Mouse (Mus musculus) cerebellum, adult 18-20 months (tissue): ENCODE measurements around the gene Nfkbie.

Source experiments
- DNase-seq, 2 experiments: peaks; one replicate each; pipeline ENCODE4 v3.0.0; 2021

Gene Nfkbie

DNA sequence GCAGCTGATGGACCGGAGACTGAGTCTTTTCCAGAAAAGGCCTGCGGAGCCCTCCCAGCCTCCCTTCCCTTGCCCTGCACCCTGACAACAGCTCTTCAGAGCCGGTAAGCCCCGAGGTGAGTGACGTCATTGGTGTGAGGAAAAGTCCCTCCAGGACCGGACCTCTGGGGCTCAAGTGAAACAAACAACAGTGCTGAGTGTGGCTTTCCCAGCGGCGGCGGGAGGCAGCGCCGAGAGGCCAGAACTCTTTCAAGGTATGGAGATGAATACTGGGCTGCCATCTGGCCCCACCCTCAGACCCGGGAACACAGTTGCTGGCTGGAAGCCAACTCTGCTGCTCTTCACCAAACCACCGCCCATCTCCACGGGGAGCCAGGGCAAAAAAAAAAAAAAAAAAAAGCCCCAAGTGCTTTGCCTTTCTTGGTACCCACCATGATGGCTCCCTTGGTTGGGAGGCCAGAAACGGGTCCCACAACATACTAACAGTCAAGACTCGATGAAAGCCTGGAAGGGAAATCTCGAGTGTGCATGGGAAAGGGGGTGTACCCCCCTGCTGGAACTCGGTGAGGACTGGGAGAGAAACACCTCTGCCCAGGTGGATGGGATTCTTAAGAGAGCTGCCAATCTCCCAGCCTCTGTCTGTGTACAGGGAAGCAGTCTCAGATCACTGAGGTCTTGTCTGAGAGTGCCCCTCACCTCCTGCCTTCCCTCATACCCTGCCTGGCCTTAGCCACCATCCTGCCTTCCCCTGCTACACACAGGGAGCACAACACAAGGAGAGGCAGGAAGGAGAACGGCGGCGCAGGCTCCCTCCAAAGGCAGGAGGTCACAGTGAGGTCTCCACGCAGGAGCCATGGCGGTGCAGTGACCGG, 11.3 kb upstream of the Nfkbie start:
- peak; percentile 50 to 70 for DNase-seq

DNA sequence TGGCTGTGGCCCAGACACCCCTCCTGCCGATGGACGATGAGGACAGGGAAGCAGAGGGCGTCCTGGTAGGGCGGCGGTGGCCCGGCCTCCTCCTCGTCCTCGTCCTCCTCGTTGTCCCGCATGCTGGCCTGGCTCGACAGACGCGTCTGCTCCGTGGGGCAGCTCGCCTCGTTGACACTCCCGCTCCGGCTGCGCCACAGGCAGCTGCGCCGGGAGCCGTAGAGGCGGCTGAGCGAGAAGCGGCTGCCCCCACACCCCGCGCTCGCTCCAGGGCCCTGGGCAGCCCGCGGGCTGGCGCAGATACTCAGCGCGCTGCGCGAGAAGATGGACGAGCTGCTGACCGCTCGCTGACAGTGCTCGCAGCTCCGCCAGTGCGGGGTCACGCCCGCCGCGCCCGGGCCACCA, 10.6 kb upstream of the Nfkbie start:
- DNase-seq = no peak

DNA sequence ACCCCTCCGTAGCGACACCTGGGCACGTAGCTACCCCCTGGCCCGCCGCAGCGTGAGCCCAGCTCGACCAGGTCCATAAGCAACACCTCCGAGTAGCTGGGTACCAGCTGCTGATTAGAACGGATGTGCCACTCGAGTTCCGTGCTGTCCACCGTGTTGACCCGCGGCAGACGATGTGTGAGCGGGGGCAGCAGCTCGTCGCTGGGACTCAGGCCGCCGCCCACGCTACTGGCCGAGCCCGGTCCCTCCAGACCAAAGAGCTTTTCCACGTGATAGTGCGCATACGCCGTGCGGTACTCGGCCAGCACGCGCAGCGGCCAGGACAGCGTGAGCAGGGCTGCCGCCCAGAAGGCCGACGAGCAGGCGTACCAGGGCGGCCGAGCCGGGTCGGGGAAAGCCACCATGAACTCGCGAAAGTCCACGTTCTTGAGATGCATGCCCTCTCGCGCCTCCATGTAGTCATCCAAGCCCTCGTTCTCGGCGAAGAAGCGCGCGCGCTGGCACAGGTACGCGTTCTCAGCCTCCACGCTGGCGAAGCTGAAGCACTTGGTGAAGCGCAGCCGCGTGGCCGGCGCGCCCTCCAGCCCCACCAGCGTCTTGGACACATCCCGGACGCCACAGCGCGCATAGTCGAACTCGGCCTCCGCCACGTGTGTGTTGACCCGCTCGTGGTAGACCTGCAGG, 10.1 kb upstream of the Nfkbie start:
- peak in 1 of 2 experiments; percentile 71 for DNase-seq

DNA sequence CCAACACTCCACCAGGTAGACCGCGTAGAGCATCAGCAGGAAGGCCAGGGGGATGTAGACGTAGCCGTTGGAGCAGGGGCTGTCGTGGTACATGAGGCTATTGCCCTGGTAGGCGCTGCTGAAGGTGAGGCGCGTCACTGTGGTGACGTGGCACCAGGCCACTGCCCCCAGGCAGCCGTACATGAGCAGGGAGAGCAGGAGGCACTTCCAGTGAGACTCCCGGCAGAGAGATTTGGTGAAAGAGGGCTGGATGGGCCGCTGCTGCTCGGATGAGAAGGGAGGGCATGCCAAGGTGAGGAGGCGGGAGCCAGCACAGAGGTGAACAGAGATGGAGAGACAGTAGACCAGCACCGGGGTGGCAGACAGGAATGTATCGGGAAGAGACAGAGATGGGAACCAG, 8.6 kb upstream of the Nfkbie start:
- peak; percentile 77 for DNase-seq

DNA sequence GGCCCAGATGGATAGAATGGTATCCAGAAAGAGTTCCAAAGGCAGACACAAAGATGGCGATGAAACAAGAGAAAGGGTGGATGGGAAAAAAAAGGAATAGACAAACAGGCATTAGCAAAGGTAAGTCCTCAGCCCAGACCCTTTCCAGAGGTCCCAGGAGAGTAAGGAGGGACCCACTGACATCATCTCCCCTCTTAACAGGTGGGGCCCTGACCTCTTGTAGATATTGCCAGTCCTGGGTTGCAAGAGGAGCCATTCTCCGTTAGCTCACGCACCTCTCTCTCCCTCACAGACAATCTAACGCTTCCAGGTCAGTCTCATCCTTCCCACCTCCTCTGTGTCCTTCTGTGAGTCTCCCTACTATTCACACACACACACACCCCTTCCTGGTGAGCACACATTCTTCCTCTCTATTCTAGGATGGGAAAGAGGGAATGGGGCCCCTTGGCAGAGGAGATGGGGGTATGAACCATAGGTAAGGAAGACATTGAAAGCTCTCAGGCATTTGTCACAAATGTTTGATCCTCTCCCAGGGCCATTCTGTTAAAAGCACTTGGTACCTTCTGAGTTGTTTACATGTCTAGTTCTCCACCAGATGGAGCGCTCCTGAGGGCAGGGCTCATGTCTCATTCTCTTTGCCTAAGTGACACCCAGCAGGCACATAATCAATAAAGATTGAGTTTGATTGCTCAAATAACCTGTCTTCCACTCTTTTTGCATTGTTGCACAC, 7.9 kb upstream of the Nfkbie start:
- DNase-seq = peak; percentile 69 to 78

DNA sequence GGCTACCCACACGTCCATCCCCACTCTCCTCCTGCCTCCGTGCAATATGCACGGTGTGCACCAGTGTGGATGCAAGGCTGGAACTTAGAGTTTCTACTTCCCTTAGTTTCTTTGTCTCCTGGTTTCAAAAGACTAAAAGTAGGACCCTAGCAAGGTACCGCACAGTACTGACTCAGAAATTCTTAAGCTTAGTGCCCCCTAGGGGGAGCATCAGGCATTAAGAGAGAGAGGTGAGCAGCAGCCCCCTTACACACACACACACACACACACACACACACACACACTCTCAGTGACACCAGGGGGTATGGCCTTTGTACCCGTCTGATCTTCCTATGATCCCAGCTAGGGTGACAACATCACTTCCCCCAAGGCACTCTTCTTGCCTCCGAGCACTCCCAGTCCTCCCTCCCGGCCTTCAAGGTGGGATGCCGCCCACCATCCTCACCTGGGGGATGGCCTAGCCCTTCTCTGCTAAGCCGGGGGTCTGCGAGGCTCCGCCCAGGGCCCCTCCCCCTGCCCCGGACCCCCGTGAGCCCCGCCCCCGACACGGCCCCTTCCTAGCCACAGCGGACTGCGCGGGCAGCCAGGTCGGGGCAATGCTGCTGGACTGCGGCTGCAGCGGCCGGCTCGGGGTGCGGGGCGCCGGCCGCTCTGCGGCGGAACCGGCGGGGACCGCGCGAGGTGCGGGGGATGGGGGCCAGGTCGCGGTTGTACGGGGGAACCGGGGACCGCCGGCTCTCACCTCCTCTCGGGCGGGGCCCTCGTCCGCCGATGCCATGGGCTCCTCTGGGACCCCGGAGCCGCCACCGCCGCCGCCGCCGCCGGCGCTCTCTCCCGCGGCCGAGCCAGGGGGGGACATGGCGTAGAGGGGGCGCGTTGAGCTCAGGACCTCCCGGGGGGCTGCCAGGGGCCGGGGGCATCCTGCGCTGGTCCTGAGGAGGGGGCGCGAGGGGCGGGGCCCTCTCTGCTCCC, 6.7 kb upstream of the Nfkbie start:
- DNase-seq = peak; percentile 79 to 82

DNA sequence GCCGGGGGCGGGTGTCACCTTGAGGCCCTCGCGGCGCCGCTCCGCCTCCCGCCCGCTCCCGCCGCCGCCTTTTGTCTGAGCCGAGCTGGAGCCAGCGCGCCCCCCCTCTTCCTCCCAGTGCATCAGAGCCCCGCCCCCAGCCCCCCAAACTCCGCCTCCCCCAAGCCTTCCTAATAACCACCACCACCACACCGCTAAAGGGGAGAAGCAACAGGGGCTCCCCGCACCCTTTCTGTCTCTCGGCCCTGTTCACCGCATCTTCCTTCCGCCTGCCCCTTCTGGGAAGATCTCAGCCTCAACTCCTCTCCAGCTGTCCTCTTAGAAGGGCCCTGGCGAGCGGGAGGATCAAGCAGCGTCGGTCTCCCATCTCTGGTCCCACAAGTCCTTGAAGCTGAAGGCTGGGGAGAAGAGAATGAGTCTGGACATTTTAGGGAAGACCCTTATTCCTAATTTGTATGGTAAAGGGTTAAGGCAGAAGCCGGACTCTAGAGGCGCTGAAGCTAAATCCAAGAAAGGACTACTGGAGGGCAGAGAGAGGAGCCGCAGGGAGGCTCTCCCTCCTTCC, 5.8 kb upstream of the Nfkbie start, which contains the start of gene Tmem151b:
Gene Tmem151b (minus strand): TSS at position 61 of the 565 bp plus-strand sequence.
- peak; percentile 82 to 87 for DNase-seq

DNA sequence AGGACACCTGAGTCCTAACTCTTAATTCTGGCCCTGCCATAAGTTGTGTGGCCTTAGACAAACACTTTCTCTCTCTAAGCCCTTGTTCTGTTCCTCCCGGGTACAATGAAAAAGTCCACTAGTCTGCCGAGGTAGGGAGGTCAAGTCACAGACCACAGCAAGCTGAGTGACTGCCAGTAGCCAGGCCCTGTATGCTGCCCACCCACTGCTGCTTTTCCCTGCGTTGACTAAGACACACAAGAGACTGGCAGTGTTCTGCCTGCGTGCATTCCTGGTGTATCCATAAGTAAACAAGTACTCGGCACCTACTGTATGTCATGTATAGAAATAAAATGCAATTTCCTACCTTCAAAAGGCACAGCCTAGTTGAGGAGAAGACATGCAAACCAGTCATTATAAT, 5.2 kb upstream of the Nfkbie start:
- DNase-seq = no peak

DNA sequence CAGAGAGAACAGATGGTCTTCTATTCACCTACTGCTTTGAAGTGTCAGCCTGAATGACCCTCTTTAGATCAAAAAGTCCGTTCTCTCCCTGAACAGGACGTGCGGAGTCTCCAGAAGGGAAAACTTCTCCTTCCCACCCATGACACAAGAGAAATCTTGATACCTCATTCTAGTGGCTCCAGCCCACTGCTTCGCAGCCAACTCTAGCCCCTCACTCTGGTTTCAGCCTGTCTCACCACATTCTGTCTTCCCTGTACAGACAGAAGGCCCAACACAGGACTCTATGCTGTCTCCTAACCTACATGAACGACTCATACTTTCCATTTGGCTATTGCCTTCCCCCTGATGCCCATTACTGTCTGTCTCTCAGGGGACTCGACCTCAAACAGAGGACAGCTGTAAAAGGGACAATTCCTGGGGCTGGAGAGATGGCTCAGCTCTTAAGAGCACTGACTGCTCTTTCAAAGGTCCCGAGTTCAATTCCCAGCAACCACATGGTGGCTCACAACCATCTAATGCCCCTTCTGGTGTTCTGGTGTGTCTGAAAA, 4.2 kb upstream of the Nfkbie start:
- DNase-seq = no peak

DNA sequence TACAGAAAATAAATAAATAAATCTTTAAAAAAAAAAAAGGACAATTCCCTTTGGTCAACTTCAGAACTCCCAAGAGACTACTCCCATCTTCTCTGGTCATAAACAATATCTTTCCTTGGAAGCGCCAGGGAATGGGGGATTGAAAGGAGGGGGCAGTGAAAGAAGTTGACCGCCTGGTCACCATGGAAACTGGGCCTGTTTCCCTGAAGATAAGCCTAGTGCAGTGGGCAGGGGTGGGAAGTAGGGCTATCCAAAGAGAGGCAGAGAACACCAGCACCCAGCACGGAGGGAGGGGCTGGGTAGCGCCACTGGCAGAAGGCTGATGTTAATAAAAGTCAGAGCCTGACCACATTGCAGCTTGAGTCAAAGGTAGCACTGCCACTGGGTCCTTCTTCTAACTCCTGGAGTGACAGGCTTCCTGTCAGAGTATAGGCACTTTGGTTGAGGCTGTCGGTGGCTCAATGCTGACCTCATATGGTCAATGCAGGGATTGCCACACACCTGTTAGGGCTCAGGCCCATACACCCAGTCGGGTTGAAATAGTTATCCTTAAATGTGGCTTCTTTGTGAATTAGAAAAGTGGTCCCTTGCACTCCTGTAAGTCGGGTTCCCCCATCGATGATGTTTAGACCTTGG, 3.6 kb upstream of the Nfkbie start:
- DNase-seq = peak; percentile 89 to 92

DNA sequence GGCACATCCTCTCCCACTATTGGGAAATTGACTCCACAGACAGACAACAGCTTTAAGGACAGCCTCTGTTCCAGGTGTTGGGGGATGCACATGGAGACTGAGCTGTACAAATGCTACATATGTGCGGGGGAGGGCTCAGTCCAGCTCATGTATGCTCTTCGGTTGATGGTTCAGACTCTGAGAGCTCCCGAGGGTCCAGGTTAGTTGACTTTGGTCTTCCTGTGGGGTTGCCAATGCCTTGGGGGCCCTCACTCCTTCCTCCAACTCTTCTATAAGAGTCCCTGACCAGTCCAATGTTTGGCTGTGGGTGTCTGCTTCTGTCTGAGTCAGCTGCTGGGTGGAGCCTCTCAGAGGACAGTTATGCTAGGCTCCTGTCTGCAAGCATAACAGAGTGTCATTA, 2.4 kb upstream of the Nfkbie start:
- no peak for DNase-seq

DNA sequence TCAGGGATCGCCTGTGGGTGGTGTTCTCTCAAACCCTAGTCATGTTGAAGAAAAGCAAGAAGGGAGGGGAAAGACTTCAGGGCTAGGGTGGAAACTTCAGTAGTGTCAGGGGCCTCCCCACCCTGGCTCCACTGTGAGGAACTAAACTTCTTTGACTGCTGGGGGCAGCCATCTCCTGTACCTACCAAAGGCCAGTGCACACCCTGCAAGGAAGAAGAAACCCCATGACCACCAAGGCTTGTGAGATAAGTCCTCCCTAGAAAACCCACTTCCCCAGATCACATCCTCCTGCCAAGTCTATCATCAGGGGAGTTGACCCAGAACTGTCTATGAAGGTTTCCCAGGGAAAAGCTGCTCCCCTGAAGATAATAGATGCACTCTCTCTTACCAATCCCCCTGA, 1.1 kb upstream of the Nfkbie start:
- DNase-seq = no peak

DNA sequence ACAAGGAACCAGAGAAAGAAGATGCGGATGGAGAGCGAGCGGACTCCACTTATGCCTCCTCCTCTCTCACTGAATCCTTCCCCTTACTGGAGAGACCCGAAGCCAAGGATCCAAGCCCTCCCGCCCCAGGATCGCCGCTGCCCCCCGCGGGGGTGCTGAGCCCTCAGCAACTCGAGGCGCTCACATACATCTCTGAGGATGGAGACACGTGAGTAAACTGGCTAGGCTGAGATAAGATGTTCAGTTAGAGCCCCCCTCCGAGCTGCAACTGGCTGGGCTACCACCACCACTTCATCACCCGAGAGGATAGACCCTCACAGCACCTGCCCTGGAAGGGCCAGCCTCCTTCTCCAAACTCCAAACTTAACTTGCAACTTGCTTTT, 595 bp downstream of the Nfkbie start:
- peak in 1 of 2 experiments; percentile 43 for DNase-seq

DNA sequence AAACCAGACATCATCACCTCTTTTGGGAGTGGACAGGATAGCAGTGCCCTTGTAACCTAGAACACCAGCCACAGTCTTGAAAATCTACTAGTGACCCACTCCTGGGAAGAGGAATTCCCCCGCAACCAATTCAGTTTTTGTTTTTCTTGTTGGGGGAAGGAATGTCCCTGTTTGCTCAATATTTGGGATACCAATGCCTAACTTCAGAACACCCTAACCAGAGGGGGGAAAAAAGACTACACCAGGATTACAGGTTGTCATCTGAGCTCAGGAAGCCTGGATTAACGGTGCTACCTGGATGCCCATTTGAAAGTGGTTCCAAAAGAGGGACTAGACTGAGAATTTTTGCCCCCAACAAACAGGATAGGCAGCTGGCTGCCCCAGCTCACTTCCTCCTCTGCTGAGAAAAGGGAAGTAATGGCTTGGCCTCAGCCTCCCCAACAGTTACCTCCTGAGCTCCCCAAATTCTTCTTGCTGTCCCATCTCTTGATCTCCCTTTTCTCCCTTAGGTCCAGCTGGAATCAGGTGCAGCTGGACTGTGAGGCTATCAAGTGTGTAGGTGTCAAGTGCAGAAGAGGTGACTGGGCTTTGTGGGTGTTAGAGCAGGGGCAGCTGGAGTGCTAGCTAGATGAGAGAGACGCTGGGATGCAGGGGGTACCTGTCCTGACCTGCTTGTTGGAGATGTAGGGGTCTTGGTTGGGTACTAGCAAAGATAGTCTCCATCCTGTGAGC, 1.2 kb downstream of the Nfkbie start:
- DNase-seq = no peak

DNA sequence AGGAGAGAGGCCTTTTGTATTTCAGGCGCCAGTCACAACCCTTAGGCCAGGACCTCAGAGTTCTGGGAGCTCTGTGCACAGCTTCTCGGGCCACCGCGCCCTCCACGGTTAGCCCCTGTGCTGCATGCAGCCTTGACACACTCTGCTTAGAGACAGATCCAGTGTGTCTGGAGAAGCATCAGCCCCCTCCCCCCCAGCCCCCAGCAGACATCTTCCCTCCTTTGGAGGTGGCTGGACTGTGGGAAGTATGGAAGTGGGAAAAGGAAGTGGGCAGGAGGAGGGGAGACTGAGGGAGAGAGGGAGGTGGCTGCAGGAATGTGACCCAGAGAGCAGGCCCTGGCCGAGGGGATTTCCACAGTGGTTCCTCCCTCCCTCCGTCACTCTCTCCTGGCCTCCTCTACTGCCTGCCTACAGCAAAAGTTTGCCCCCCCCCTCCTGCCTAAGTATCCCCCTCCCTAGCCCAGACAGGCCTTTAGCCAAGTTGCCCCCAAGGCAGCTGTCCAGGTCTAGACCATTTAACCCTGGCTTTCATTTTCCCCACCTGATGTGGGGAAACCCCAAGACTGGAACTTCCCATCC, 1.8 kb downstream of the Nfkbie start:
- no peak for DNase-seq

DNA sequence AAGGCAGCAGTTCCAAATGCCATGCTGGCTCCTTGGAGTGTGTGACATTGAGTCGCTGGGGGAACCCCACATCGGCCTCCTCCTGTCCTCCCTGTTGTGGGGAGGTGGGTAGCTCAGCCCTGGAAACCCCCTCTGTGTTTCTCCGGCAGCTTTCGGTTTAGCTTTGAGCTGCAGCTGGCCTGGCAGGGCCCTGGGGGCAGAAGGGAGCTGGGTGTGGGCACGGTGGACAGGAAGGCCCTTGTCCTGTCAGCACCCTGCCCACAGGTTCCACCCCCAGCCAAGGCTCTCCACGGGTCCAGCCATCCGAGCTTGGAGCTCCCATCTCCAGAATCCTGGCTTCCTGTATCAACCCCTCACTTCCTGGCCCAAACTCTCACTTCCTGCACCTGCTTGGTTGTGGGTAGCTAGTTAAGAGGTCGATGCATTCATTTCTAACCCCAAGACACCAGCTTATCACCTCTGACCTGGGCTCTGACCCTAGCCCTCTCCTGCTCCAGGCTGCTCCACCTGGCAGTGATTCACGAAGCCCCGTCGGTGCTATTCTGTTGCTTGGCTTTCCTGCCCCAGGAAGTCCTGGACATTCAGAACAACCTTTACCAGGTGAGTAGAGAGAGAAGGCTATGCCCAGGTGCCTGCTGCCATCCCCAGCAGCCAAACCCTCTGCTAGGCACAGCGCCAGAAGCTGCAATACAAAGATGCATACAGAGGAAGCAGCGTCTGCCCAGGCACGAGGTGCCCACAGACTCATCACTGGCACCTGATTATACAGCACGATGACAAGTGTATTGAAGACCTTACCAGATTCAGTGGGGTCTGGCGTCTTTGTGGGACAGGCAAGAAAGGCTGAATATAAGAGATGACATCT, 2.7 kb downstream of the Nfkbie start:
- DNase-seq = peak in 1 of 2 experiments; percentile 45

DNA sequence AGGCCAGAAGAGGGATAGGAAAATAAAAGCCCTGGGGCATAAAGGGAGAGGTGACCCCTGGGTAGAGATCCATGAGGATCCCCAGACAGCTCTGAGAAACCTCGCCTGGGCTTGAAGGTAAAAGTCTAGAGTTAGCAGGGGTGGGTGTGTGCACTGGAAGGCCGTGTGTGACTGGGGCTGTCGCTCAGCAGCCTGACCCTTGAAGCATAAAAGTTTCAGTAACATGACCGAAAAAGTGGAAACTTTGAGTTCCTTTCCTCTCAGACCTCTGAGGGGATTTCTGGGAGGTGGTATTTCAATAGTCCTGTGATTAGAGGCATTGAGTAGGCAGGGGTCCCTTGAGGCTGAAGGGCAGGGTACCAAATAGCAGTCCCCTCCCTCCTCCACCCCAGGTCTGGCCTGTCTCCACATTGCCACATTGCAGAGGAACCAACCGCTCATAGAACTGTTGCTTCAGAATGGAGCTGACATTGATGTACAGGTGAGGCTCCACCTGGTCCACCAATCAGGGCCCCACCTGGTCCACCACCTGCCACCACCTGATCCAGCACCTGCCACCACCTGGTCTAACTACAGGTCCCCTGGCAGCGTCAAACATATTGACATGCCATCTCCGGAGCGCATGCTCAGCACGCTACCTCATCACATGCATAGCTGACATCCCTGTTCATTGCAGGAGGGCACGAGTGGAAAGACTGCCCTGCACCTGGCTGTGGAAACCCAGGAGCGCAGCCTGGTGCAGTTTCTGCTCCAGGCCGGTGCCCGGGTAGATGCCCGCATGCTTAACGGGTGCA, 4.4 kb downstream of the Nfkbie start:
- DNase-seq = peak; percentile 54 to 55

DNA sequence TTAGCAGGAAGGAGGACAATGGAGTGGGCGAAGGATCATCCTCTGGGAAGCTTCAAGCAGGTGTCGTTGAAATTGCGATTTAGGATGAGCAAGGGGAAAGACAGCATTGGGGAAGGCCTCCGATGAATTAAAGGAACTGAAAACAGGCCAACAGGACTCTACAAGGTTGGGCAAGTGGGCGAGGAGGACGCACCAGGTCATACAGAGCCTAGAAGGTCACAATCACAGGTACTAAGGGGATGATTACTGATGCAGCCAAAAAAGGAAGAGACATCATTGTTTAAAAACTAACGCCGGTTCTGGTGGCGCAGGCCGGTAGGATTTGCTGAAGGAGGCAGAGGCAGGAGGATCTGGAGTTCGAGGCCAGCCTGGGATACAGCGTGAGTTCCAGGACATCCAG, 7.7 kb downstream of the Nfkbie start:
- DNase-seq = peak in 1 of 2 experiments; percentile 28
